Mouse (Mus musculus) intestine, embryonic 14.5 days (tissue): ENCODE measurements at regions not wholly inside any gene's neighbourhood (a gene's known extent, or its start where the extent isn't known, plus 50 kb on each side); places are given as distances from the start of the nearest gene placed in this dataset.

Source experiments
- ATAC-seq: fragments of 200-750 bp; cut with Nextera tagmentation; replicated peaks from 2 replicates; pipeline ENCODE4 v1.8.0; 2017; ENCODE audit warnings: low read depth, moderate number of reproducible peaks, moderate TSS enrichment, moderate library complexity; ENCODE audit not compliant: low FRiP score, low TSS enrichment
- DNase-seq: peaks from one replicate; pipeline ENCODE4 v3.0.0-alpha.2; 2018; ENCODE audit warnings: low spot score
- H3K27ac ChIP-seq: fragments of 300-500 bp; sonication (generic); 2 replicates; pipeline ENCODE4 v1.5.1; 2014; ENCODE audit warnings: low read depth, mild to moderate bottlenecking, control low read depth
- H3K27me3 ChIP-seq: fragments of 300-500 bp; sonication (generic); replicated peaks from 2 replicates; pipeline ENCODE4 v1.6.1; 2014; ENCODE audit warnings: low read length, control low read depth; ENCODE audit not compliant: control insufficient read depth, insufficient read depth
- H3K36me3 ChIP-seq: fragments of 300-500 bp; sonication (generic); 2 replicates; pipeline ENCODE4 v1.6.1; 2014; ENCODE audit warnings: low read length, control low read depth; ENCODE audit not compliant: control insufficient read depth, insufficient read depth
- H3K4me1 ChIP-seq: fragments of 300-500 bp; sonication (generic); replicated peaks from 2 replicates; pipeline ENCODE4 v1.6.1; 2014; ENCODE audit warnings: low read length, control low read depth, mixed read lengths; ENCODE audit not compliant: control insufficient read depth, insufficient read depth
- H3K4me2 ChIP-seq: fragments of 300-500 bp; sonication (generic); 2 replicates; pipeline ENCODE4 v1.6.1; 2014; ENCODE audit warnings: low read length
- H3K4me3 ChIP-seq: fragments of 300-500 bp; sonication (generic); 2 replicates; pipeline ENCODE4 v1.5.1; 2014; ENCODE audit warnings: low read depth, low read length, control low read depth, mixed read lengths
- H3K9ac ChIP-seq: fragments of 300-500 bp; sonication (generic); 2 replicates; pipeline ENCODE4 v1.6.1; 2014; ENCODE audit warnings: mild to moderate bottlenecking, low read length
- H3K9me3 ChIP-seq: fragments of 300-500 bp; sonication (generic); 2 replicates; pipeline ENCODE4 v1.6.1; 2016; ENCODE audit warnings: low read length, control low read depth; ENCODE audit not compliant: control insufficient read depth
- WGBS: fragments of 180-500 bp; shearing (Covaris S2); extraction: QIAGEN DNeasy Blood & Tissue Kit; methylation state at CpG from one replicate; pipeline ENCODE4 v1.1.7; 2014; 5-methylcytosine and 5-hydroxymethylcytosine counted together

GRCm38 (mm10) chr2:137591551-137591950 is 475.1 kb upstream of the Jag1 start:
- ATAC-seq (no peak), DNase-seq (no peak)
- Histone ChIP-seq H3K27me3 (no peaks in the 10 kb centered on the region), H3K9me3 (no peaks in the 10 kb centered on the region), H3K27ac (no peak overlapping the region), H3K4me2 (no peak overlapping the region), H3K4me1 (no peaks in the 10 kb centered on the region), H3K36me3 (no peaks in the 10 kb centered on the region), H3K9ac (no peak overlapping the region), H3K4me3 (no peak overlapping the region)
- 91% methylated on average over 1 of the region's 1 CpGs for WGBS

GRCm38 (mm10) chr2:137581491-137581890 is 465.0 kb upstream of the Jag1 start:
- no peaks in the 10 kb centered on the region for H3K4me1 ChIP-seq
- no peak overlapping the region for H3K4me3 ChIP-seq
- ATAC-seq (no peak), DNase-seq (no peak)
- H3K27ac ChIP-seq = no peak overlapping the region
- no peaks in the 10 kb centered on the region for H3K27me3 ChIP-seq
- H3K9ac ChIP-seq = no peak overlapping the region
- H3K4me2 ChIP-seq = no peak overlapping the region
- 34% methylated on average over 2 of the region's 2 CpGs for WGBS
- no peaks in the 10 kb centered on the region for H3K9me3 ChIP-seq
- no peaks in the 10 kb centered on the region for H3K36me3 ChIP-seq

GRCm38 (mm10) chr2:137575750-137576149 is 459.3 kb upstream of the Jag1 start:
- WGBS = 79% methylated on average over 3 of the region's 3 CpGs
- Histone ChIP-seq H3K9me3 (no peaks in the 10 kb centered on the region), H3K4me2 (no peak overlapping the region), H3K36me3 (no peaks in the 10 kb centered on the region), H3K4me1 (no peaks in the 10 kb centered on the region; the same call in 1 of the 2 replicates), H3K27ac (no peak overlapping the region), H3K4me3 (no peak overlapping the region), H3K9ac (no peak overlapping the region), H3K27me3 (no peaks in the 10 kb centered on the region)
- no peak for ATAC-seq
- DNase-seq = no peak

GRCm38 (mm10) chr2:137574845-137575449 is 458.5 kb upstream of the Jag1 start:
- Histone ChIP-seq H3K9ac (no peak overlapping the region), H3K9me3 (no peaks in the 10 kb centered on the region), H3K4me3 (no peak overlapping the region), H3K27ac (no peak overlapping the region), H3K4me2 (no peak overlapping the region), H3K4me1 (no peaks in the 10 kb centered on the region; the same call in 1 of the 2 replicates), H3K27me3 (no peaks in the 10 kb centered on the region), H3K36me3 (no peaks in the 10 kb centered on the region)
- DNase-seq = no peak
- WGBS = 25% methylated on average over 4 of the region's 4 CpGs
- no peak for ATAC-seq

GRCm38 (mm10) chr2:137571146-137571545 is 454.7 kb upstream of the Jag1 start:
- no peak for DNase-seq
- H3K9ac ChIP-seq = no peak overlapping the region
- no peaks in the 10 kb centered on the region for H3K36me3 ChIP-seq
- H3K27me3 ChIP-seq = no peaks in the 10 kb centered on the region
- no peak overlapping the region for H3K4me3 ChIP-seq
- H3K4me1 ChIP-seq = no peaks in the 10 kb centered on the region; the same call in 1 of the 2 replicates
- WGBS = 84% methylated on average over 1 of the region's 1 CpGs
- no peak overlapping the region for H3K27ac ChIP-seq
- no peaks in the 10 kb centered on the region for H3K9me3 ChIP-seq
- no peak for ATAC-seq
- H3K4me2 ChIP-seq = no peak overlapping the region

- H3K9me3 ChIP-seq = no peaks in the 10 kb centered on the region
- H3K9ac ChIP-seq = no peak overlapping the region
- H3K4me2 ChIP-seq = no peak overlapping the region
- no peak overlapping the region for H3K4me3 ChIP-seq
- DNase-seq (no peak), ATAC-seq (no peak)
- 90% methylated on average over 3 of the region's 3 CpGs for WGBS
- H3K27ac ChIP-seq = no peak overlapping the region
- H3K27me3 ChIP-seq = no peaks in the 10 kb centered on the region
- H3K36me3 ChIP-seq = no peaks in the 10 kb centered on the region
- no peaks in the 10 kb centered on the region for H3K4me1 ChIP-seq
Observed at GRCm38 (mm10) chr2:137566619-137567018, 450.2 kb upstream of the Jag1 start.

GRCm38 (mm10) chr2:137564064-137564624 is 447.7 kb upstream of the Jag1 start:
- no peak for ATAC-seq
- Histone ChIP-seq H3K27me3 (no peaks in the 10 kb centered on the region), H3K4me2 (no peak overlapping the region), H3K4me1 (no peaks in the 10 kb centered on the region), H3K9ac (no peak overlapping the region), H3K4me3 (no peak overlapping the region), H3K27ac (no peak overlapping the region), H3K36me3 (no peaks in the 10 kb centered on the region), H3K9me3 (no peaks in the 10 kb centered on the region)
- no peak for DNase-seq
- 70% methylated on average over 5 of the region's 5 CpGs for WGBS

GRCm38 (mm10) chr2:137560366-137560765 is 443.9 kb upstream of the Jag1 start:
- DNase-seq (no peak), ATAC-seq (no peak)
- no peak overlapping the region for H3K9ac ChIP-seq
- H3K4me3 ChIP-seq = no peak overlapping the region
- H3K4me1 ChIP-seq = no peaks in the 10 kb centered on the region
- no peaks in the 10 kb centered on the region for H3K9me3 ChIP-seq
- H3K27ac ChIP-seq = no peak overlapping the region
- no peak overlapping the region for H3K4me2 ChIP-seq
- WGBS = 58% methylated on average over 4 of the region's 4 CpGs
- H3K27me3 ChIP-seq = no peaks in the 10 kb centered on the region
- no peaks in the 10 kb centered on the region for H3K36me3 ChIP-seq

- no peaks in the 10 kb centered on the region for H3K27me3 ChIP-seq
Observed at GRCm38 (mm10) chr2:137553871-137554270, 437.4 kb upstream of the Jag1 start.

More at GRCm38 (mm10) chr2:137553871-137554270, 437.4 kb upstream of the Jag1 start:
- Histone ChIP-seq H3K4me1 (no peaks in the 10 kb centered on the region), H3K4me3 (no peak overlapping the region), H3K9ac (no peak overlapping the region), H3K36me3 (no peaks in the 10 kb centered on the region), H3K4me2 (no peak overlapping the region), H3K9me3 (0 out of 2 replicates have a peak, but pooled peaks cover 4% of the 10 kb centered on the region), H3K27ac (no peak overlapping the region)
- DNase-seq (no peak), ATAC-seq (no peak)
- 91% methylated on average over 2 of the region's 2 CpGs for WGBS
